Comparison of ENCODE assay signal across 9 mouse cellular contexts in genomic region chr19:4125268-4125667, GRCm38 (mm10). TPM values are rescaled to one million over a fixed set of nuclear protein-coding genes. Genes with fewer than 3 reads are reported as not detected.
DNase-seq lines count a peak whose midpoint lies in the region; ATAC-seq lines count a peak whose summit lies in the region.
"Not testable (repeated sequence)": the region's sequence is repeated elsewhere in the genome, so short reads cannot be mapped to it uniquely, and the experiment has no call there.
"Had no signal": no experiment of that assay in that cellular context is flagged by ENCODE, and none has a peak within 500 bp of the region (broad histone marks: within the 10 kb centered on the region; RNA-seq: fewer than 3 reads in every experiment).

No protein-coding gene starts in this region.

- 43% methylated on average over 1 of the region's 4 CpGs for whole genome bisulfite sequencing in embryonic facial prominence, embryonic 13.5 days
- WGBS in heart, embryonic 10.5 days = 18% methylated on average over 4 of the region's 4 CpGs
- 16% methylated on average over 4 of the region's 4 CpGs for WGBS in limb, embryonic 13.5 days
- 24% methylated on average over 4 of the region's 4 CpGs for WGBS in neural tube, embryonic 14.5 days

- H3K9me3 ChIP-seq in embryonic facial prominence, embryonic 13.5 days; heart, embryonic 10.5 days; limb, embryonic 13.5 days; neural tube, embryonic 14.5 days (ENCODE audit: control insufficient read depth, low read length): not testable (repeated sequence)

- peak; percentile 39; the same call in 1 of the 2 replicates for ATAC-seq in embryonic facial prominence, embryonic 13.5 days (ENCODE audit: insufficient number of reproducible peaks, insufficient read depth, low FRiP score, low TSS enrichment, low read depth)
- peak; percentile 32 for ATAC-seq in limb, embryonic 13.5 days (ENCODE audit: low FRiP score, low read depth)
- ATAC-seq in neural tube, embryonic 14.5 days (ENCODE audit: low read depth) = not testable (repeated sequence)

- peak; percentile 43 for DNase-seq in adrenal gland, postnatal 10 days
- not testable (repeated sequence) for DNase-seq in heart, embryonic 10.5 days (ENCODE audit: low spot score)
- DNase-seq in induced T-regulatory cell, adult 2 months (ENCODE audit: low read depth) = peak; percentile 53
- DNase-seq in lung, postnatal 10 days = peak; percentile 45

- peak overlapping the region; percentile 82 for H3K27ac ChIP-seq in embryonic facial prominence, embryonic 13.5 days
- H3K27ac ChIP-seq in heart, embryonic 10.5 days = peak overlapping the region; percentile 92
- peak overlapping the region; percentile 28; the same call in 1 of the 2 replicates for H3K27ac ChIP-seq in limb, embryonic 13.5 days
- peak overlapping the region; percentile 34; the same call in 1 of the 2 replicates for H3K27ac ChIP-seq in neural tube, embryonic 14.5 days (ENCODE audit: low read depth, low read length)

- peaks cover 28% of the 10 kb centered on the region for H3K36me3 ChIP-seq in embryonic facial prominence, embryonic 13.5 days
- H3K36me3 ChIP-seq in heart, embryonic 10.5 days = peaks cover 26% of the 10 kb centered on the region
- peaks cover 30% of the 10 kb centered on the region for H3K36me3 ChIP-seq in limb, embryonic 13.5 days
- peaks cover 17% of the 10 kb centered on the region for H3K36me3 ChIP-seq in neural tube, embryonic 14.5 days (ENCODE audit: control insufficient read depth, insufficient read depth, low read length)

- peak overlapping the region; percentile 72 for H3K4me2 ChIP-seq in embryonic facial prominence, embryonic 13.5 days
- H3K4me2 ChIP-seq in limb, embryonic 13.5 days (replicated peaks) = peak overlapping the region; percentile 62
- H3K4me2 ChIP-seq in neural tube, embryonic 14.5 days (ENCODE audit: low read depth, low read length) = peak overlapping the region; percentile 56

- peaks cover 39% of the 10 kb centered on the region for H3K4me1 ChIP-seq in embryonic facial prominence, embryonic 13.5 days
- H3K4me1 ChIP-seq in heart, embryonic 10.5 days = peaks cover 30% of the 10 kb centered on the region
- peaks cover 36% of the 10 kb centered on the region for H3K4me1 ChIP-seq in limb, embryonic 13.5 days
- peaks cover 12% of the 10 kb centered on the region for H3K4me1 ChIP-seq in neural tube, embryonic 14.5 days (ENCODE audit: control insufficient read depth, insufficient read depth, low read length)

- H3K9ac ChIP-seq in embryonic facial prominence, embryonic 13.5 days = peak overlapping the region; percentile 87
- peak overlapping the region; percentile 55 for H3K9ac ChIP-seq in limb, embryonic 13.5 days
- H3K9ac ChIP-seq in neural tube, embryonic 14.5 days (replicated peaks; ENCODE audit: low read depth, low read length) = peak overlapping the region; percentile 78

- H3K4me3 ChIP-seq in embryonic facial prominence, embryonic 13.5 days = peak overlapping the region; percentile 74
- peak overlapping the region; percentile 84 for H3K4me3 ChIP-seq in heart, embryonic 10.5 days
- peak overlapping the region; percentile 87 for H3K4me3 ChIP-seq in limb, embryonic 13.5 days
- peak overlapping the region; percentile 68 for H3K4me3 ChIP-seq in neural tube, embryonic 14.5 days (ENCODE audit: low read depth, low read length)

- not testable (repeated sequence) for H3K27me3 ChIP-seq in embryonic facial prominence, embryonic 13.5 days; heart, embryonic 10.5 days (ENCODE audit: insufficient read depth, poor library complexity, severe bottlenecking); limb, embryonic 13.5 days; neural tube, embryonic 14.5 days (ENCODE audit: control insufficient read depth, insufficient read depth, low read length)

RNA-seq across cellular contexts. Expression of gene Aip, which starts 0.4 kb away (rescaled TPM):
- 10 to 100 TPM; 71.5 to 73.4 TPM for total RNA-seq in adrenal gland, postnatal 10 days (2021)
- polyA plus RNA-seq in embryonic facial prominence, embryonic 13.5 days (2015; fragmentation: Nextera tagmentation; extraction: Ambion mirVana) = 97.6 and 107 TPM in 2 replicates
- 89.7 and 93.8 TPM in 2 replicates for polyA plus RNA-seq in heart, embryonic 10.5 days (2016; fragmentation: Nextera tagmentation; extraction: Ambion mirVana)
- polyA plus RNA-seq in limb, embryonic 13.5 days (2015; fragmentation: Nextera tagmentation; extraction: Ambion mirVana) = 98.5 and 105 TPM in 2 replicates
- polyA plus RNA-seq in neural tube, embryonic 14.5 days (2014; fragmentation: Nextera tagmentation; extraction: Ambion mirVana) = 98.8 and 110 TPM in 2 replicates

RNA-seq across cellular contexts. Expression of gene Gpr152, which starts 14.3 kb away (rescaled TPM):
- total RNA-seq in adrenal gland, postnatal 10 days (2021) = not detected
- polyA plus RNA-seq in embryonic facial prominence, embryonic 13.5 days (2015; fragmentation: Nextera tagmentation; extraction: Ambion mirVana) = not detected in 2 replicates
- polyA plus RNA-seq in heart, embryonic 10.5 days (2016; fragmentation: Nextera tagmentation; extraction: Ambion mirVana) = not detected in 2 replicates
- not detected in 2 replicates for polyA plus RNA-seq in limb, embryonic 13.5 days (2015; fragmentation: Nextera tagmentation; extraction: Ambion mirVana)
- polyA plus RNA-seq in neural tube, embryonic 14.5 days (2014; fragmentation: Nextera tagmentation; extraction: Ambion mirVana) = not detected in 2 replicates
- total RNA-seq: heart, postnatal 36 days; layer of hippocampus, adult 18-20 months had no signal

RNA-seq across cellular contexts. Expression of gene Cabp4, which starts 18.6 kb away (rescaled TPM):
- total RNA-seq in adrenal gland, postnatal 10 days (2021) = 1 to 10 TPM in 1 of 2 experiments, under 1 TPM in 1; 0.69 to 1.9 TPM
- polyA plus RNA-seq in embryonic facial prominence, embryonic 13.5 days (2015; fragmentation: Nextera tagmentation; extraction: Ambion mirVana) = not detected in 2 replicates
- polyA plus RNA-seq in heart, embryonic 10.5 days (2016; fragmentation: Nextera tagmentation; extraction: Ambion mirVana) = not detected in 2 replicates
- 0.05 and 0.13 TPM in 2 replicates for polyA plus RNA-seq in limb, embryonic 13.5 days (2015; fragmentation: Nextera tagmentation; extraction: Ambion mirVana)
- 0.13 and 0.31 TPM in 2 replicates for polyA plus RNA-seq in neural tube, embryonic 14.5 days (2014; fragmentation: Nextera tagmentation; extraction: Ambion mirVana)

RNA-seq across cellular contexts. Expression of gene Coro1b, which starts 23.2 kb away (rescaled TPM):
- total RNA-seq in adrenal gland, postnatal 10 days (2021) = 100 to 1,000 TPM; 185 to 193 TPM
- polyA plus RNA-seq in embryonic facial prominence, embryonic 13.5 days (2015; fragmentation: Nextera tagmentation; extraction: Ambion mirVana) = 129 and 150 TPM in 2 replicates
- polyA plus RNA-seq in heart, embryonic 10.5 days (2016; fragmentation: Nextera tagmentation; extraction: Ambion mirVana) = 135 and 146 TPM in 2 replicates
- polyA plus RNA-seq in limb, embryonic 13.5 days (2015; fragmentation: Nextera tagmentation; extraction: Ambion mirVana) = 137 and 146 TPM in 2 replicates
- polyA plus RNA-seq in neural tube, embryonic 14.5 days (2014; fragmentation: Nextera tagmentation; extraction: Ambion mirVana) = 86.9 and 105 TPM in 2 replicates

RNA-seq across cellular contexts. Expression of gene Pitpnm1, which starts 25.5 kb away (rescaled TPM):
- total RNA-seq in adrenal gland, postnatal 10 days (2021) = 10 to 100 TPM; 59.7 to 75.1 TPM
- polyA plus RNA-seq in embryonic facial prominence, embryonic 13.5 days (2015; fragmentation: Nextera tagmentation; extraction: Ambion mirVana) = 6.4 and 8.3 TPM in 2 replicates
- polyA plus RNA-seq in heart, embryonic 10.5 days (2016; fragmentation: Nextera tagmentation; extraction: Ambion mirVana) = 14.3 and 21.2 TPM in 2 replicates
- polyA plus RNA-seq in limb, embryonic 13.5 days (2015; fragmentation: Nextera tagmentation; extraction: Ambion mirVana) = 6.6 and 7.3 TPM in 2 replicates
- polyA plus RNA-seq in neural tube, embryonic 14.5 days (2014; fragmentation: Nextera tagmentation; extraction: Ambion mirVana) = 65.1 and 76.5 TPM in 2 replicates

Comparison
In these comparisons a context has a peak if more than half of its experiments do, and no peak if none do; other contexts are left out.
1. H3K27ac ChIP-seq: peak in every context shown above with its lines; median percentile 92 in heart, embryonic 10.5 days; 82 in embryonic facial prominence, embryonic 13.5 days; 34 in neural tube, embryonic 14.5 days; 28 in limb, embryonic 13.5 days.